Mouse (Mus musculus): ENCODE measurements around the gene Tiam1. TPM values are rescaled to one million over a fixed set of nuclear protein-coding genes. Genes with fewer than 3 reads are reported as not detected.

The Tiam1 gene
- polyA plus RNA-seq, 1 experiment from 2014 or later: 24.1 TPM

- Histone ChIP-seq H3K4me2 (ENCODE audit: low read depth, low read length) (no peak overlapping the region), H3K4me3 (replicated peaks; ENCODE audit: low read length) (no peak overlapping the region), H3K9ac (ENCODE audit: low read length) (no peak overlapping the region), H3K36me3 (ENCODE audit: control insufficient read depth, insufficient read depth, low read length) (peaks cover 16% of the 10 kb centered on the region; the same call in 1 of the 2 replicates), H3K27ac (ENCODE audit: low read length) (no peak overlapping the region), H3K4me1 (ENCODE audit: control insufficient read depth, insufficient read depth, low read length) (no peaks in the 10 kb centered on the region), H3K27me3 (ENCODE audit: control insufficient read depth, insufficient read depth, low read length) (no peaks in the 10 kb centered on the region), H3K9me3 (replicated peaks; ENCODE audit: control insufficient read depth, low read length) (no peaks in the 10 kb centered on the region)
- no peak for ATAC-seq (ENCODE audit: insufficient read depth, low FRiP score)
- 68% methylated on average over 12 of the region's 12 CpGs for WGBS
Observed at GRCm38 (mm10) chr16:89799772-89800171, 343.8 kb downstream of the Tiam1 start.

- H3K4me1 ChIP-seq (ENCODE audit: control insufficient read depth, insufficient read depth, low read length): no peaks in the 10 kb centered on the region
- no peak overlapping the region for H3K4me2 ChIP-seq (ENCODE audit: low read depth, low read length)
- WGBS: 91% methylated on average over 7 of the region's 7 CpGs
- no peaks in the 10 kb centered on the region for H3K27me3 ChIP-seq (ENCODE audit: control insufficient read depth, insufficient read depth, low read length)
- H3K4me3 ChIP-seq (replicated peaks; ENCODE audit: low read length): no peak overlapping the region
- H3K9ac ChIP-seq (ENCODE audit: low read length): no peak overlapping the region
- no peaks in the 10 kb centered on the region for H3K9me3 ChIP-seq (replicated peaks; ENCODE audit: control insufficient read depth, low read length)
- ATAC-seq (ENCODE audit: insufficient read depth, low FRiP score): no peak
- H3K36me3 ChIP-seq (ENCODE audit: control insufficient read depth, insufficient read depth, low read length): 0 out of 2 replicates have a peak, but pooled peaks cover 15% of the 10 kb centered on the region
- H3K27ac ChIP-seq (ENCODE audit: low read length): no peak overlapping the region
Observed at GRCm38 (mm10) chr16:89796566-89796965, 347.0 kb downstream of the Tiam1 start.

GRCm38 (mm10) chr16:89789792-89790434, 353.7 kb downstream of the Tiam1 start:
- no peak overlapping the region for H3K27ac ChIP-seq (ENCODE audit: low read length)
- H3K4me3 ChIP-seq (replicated peaks; ENCODE audit: low read length): no peak overlapping the region
- 80% methylated on average over 9 of the region's 9 CpGs for WGBS
- H3K27me3 ChIP-seq (ENCODE audit: control insufficient read depth, insufficient read depth, low read length): no peaks in the 10 kb centered on the region
- no peak overlapping the region for H3K4me2 ChIP-seq (ENCODE audit: low read depth, low read length)
- no peak overlapping the region for H3K9ac ChIP-seq (ENCODE audit: low read length)
- ATAC-seq (ENCODE audit: insufficient read depth, low FRiP score): no peak
- no peaks in the 10 kb centered on the region for H3K4me1 ChIP-seq (ENCODE audit: control insufficient read depth, insufficient read depth, low read length)
- 0 out of 2 replicates have a peak, but pooled peaks cover 8% of the 10 kb centered on the region for H3K36me3 ChIP-seq (ENCODE audit: control insufficient read depth, insufficient read depth, low read length)
- H3K9me3 ChIP-seq (replicated peaks; ENCODE audit: control insufficient read depth, low read length): no peaks in the 10 kb centered on the region

DNA sequence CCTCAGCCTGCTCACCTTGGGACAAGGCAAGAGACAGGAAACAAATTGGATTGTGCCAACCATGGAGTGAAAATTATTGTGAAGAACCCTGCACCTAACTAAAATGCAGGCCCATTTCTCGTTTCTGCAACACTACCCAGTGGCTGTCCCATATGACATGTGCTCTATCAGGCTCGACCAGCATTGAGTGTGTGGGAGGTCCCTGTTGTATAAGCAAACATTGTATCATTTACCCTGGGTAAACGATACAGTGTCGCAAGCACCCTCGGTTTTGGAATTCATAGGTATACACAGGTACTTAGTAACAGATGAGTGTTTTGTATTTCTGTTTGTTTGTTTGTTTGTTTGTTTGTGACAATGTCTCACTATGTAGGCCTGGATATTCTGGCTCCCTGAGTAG, 357.8 kb downstream of the Tiam1 start:
- 0 out of 2 replicates have a peak, but pooled peaks cover 4% of the 10 kb centered on the region for H3K9me3 ChIP-seq (replicated peaks; ENCODE audit: control insufficient read depth, low read length)
- no peaks in the 10 kb centered on the region for H3K4me1 ChIP-seq (ENCODE audit: control insufficient read depth, insufficient read depth, low read length)
- H3K4me3 ChIP-seq (replicated peaks; ENCODE audit: low read length): no peak overlapping the region
- no peak for ATAC-seq (ENCODE audit: insufficient read depth, low FRiP score)
- no peak overlapping the region for H3K9ac ChIP-seq (ENCODE audit: low read length)
- H3K4me2 ChIP-seq (ENCODE audit: low read depth, low read length): no peak overlapping the region
- WGBS: 48% methylated on average over 5 of the region's 5 CpGs
- H3K27ac ChIP-seq (ENCODE audit: low read length): no peak overlapping the region
- no peaks in the 10 kb centered on the region for H3K36me3 ChIP-seq (ENCODE audit: control insufficient read depth, insufficient read depth, low read length)
- no peaks in the 10 kb centered on the region for H3K27me3 ChIP-seq (ENCODE audit: control insufficient read depth, insufficient read depth, low read length)

GRCm38 (mm10) chr16:89779705-89780104, 363.9 kb downstream of the Tiam1 start:
- H3K27me3 ChIP-seq (ENCODE audit: control insufficient read depth, insufficient read depth, low read length): no peaks in the 10 kb centered on the region
- no peak overlapping the region for H3K4me2 ChIP-seq (ENCODE audit: low read depth, low read length)
- H3K9ac ChIP-seq (ENCODE audit: low read length): no peak overlapping the region
- H3K4me3 ChIP-seq (replicated peaks; ENCODE audit: low read length): no peak overlapping the region
- no peak overlapping the region for H3K27ac ChIP-seq (ENCODE audit: low read length)
- no peaks in the 10 kb centered on the region for H3K36me3 ChIP-seq (ENCODE audit: control insufficient read depth, insufficient read depth, low read length)
- no peaks in the 10 kb centered on the region for H3K4me1 ChIP-seq (ENCODE audit: control insufficient read depth, insufficient read depth, low read length)
- WGBS: 75% methylated on average over 3 of the region's 3 CpGs
- ATAC-seq (ENCODE audit: insufficient read depth, low FRiP score): no peak
- H3K9me3 ChIP-seq (replicated peaks; ENCODE audit: control insufficient read depth, low read length): 0 out of 2 replicates have a peak, but pooled peaks cover 4% of the 10 kb centered on the region

DNA sequence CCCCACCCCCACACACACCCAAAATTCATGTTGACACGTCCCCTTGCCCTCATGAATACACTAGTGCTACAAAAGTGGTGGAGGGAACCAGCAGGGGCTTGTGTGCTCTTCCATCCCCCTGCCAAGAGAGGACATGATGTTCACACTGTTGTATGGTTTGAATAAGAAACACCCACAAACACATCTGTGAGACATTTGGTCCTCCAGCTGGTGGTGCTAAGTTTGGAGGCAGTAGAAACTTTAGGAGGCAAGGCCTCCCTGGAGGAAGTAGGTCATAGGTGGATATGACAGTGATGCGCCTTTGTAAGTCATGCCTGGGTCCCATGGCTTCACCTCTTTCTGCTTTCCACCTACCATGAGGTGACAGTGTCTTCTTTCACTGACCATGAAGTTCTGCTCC, 366.1 kb downstream of the Tiam1 start:
- no peak overlapping the region for H3K27ac ChIP-seq (ENCODE audit: low read length)
- 83% methylated on average over 2 of the region's 2 CpGs for WGBS
- H3K4me1 ChIP-seq (ENCODE audit: control insufficient read depth, insufficient read depth, low read length): 0 out of 2 replicates have a peak, but pooled peaks cover 2% of the 10 kb centered on the region
- 0 out of 2 replicates have a peak, but pooled peaks cover 4% of the 10 kb centered on the region for H3K9me3 ChIP-seq (replicated peaks; ENCODE audit: control insufficient read depth, low read length)
- ATAC-seq (ENCODE audit: insufficient read depth, low FRiP score): no peak
- no peak overlapping the region for H3K4me2 ChIP-seq (ENCODE audit: low read depth, low read length)
- no peaks in the 10 kb centered on the region for H3K36me3 ChIP-seq (ENCODE audit: control insufficient read depth, insufficient read depth, low read length)
- H3K9ac ChIP-seq (ENCODE audit: low read length): no peak overlapping the region
- H3K4me3 ChIP-seq (replicated peaks; ENCODE audit: low read length): no peak overlapping the region
- H3K27me3 ChIP-seq (ENCODE audit: control insufficient read depth, insufficient read depth, low read length): no peaks in the 10 kb centered on the region

DNA sequence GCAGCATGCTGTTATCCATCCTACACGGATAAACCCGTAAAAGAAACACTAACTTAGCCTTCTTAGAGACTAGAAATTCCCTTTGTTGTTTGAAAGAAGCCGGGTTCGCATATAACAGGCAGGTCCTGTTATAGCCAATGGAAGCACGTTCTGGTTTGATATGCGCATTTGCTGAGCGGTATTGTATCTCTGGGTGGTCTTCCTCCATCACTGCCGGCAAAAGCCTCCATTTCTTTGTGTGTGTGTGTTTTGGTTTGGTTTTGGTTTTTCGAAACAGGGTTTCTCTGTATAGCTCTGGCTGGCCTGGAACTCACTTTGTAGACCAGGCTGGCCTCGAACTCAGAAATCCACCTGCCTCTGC, 369.0 kb downstream of the Tiam1 start:
- Histone ChIP-seq H3K36me3 (ENCODE audit: control insufficient read depth, insufficient read depth, low read length) (no peaks in the 10 kb centered on the region), H3K4me2 (ENCODE audit: low read depth, low read length) (peak overlapping the region; percentile 81; the same call in 1 of the 2 replicates), H3K9me3 (replicated peaks; ENCODE audit: control insufficient read depth, low read length) (peaks cover 9% of the 10 kb centered on the region), H3K27ac (ENCODE audit: low read length) (no peak overlapping the region), H3K27me3 (ENCODE audit: control insufficient read depth, insufficient read depth, low read length) (no peaks in the 10 kb centered on the region), H3K9ac (ENCODE audit: low read length) (no peak overlapping the region), H3K4me3 (replicated peaks; ENCODE audit: low read length) (peak overlapping the region; percentile 48; the same call in 1 of the 2 replicates), H3K4me1 (ENCODE audit: control insufficient read depth, insufficient read depth, low read length) (0 out of 2 replicates have a peak, but pooled peaks cover 2% of the 10 kb centered on the region)
- 37% methylated on average over 10 of the region's 10 CpGs for WGBS
- ATAC-seq (ENCODE audit: insufficient read depth, low FRiP score): no peak

- Histone ChIP-seq H3K36me3 (ENCODE audit: control insufficient read depth, insufficient read depth, low read length) (no peaks in the 10 kb centered on the region), H3K4me3 (replicated peaks; ENCODE audit: low read length) (peak overlapping the region; percentile 48), H3K9me3 (replicated peaks; ENCODE audit: control insufficient read depth, low read length) (peaks cover 10% of the 10 kb centered on the region), H3K4me1 (ENCODE audit: control insufficient read depth, insufficient read depth, low read length) (0 out of 2 replicates have a peak, but pooled peaks cover 2% of the 10 kb centered on the region), H3K27me3 (ENCODE audit: control insufficient read depth, insufficient read depth, low read length) (no peaks in the 10 kb centered on the region), H3K9ac (ENCODE audit: low read length) (peak overlapping the region; percentile 56), H3K27ac (ENCODE audit: low read length) (no peak overlapping the region), H3K4me2 (ENCODE audit: low read depth, low read length) (peak overlapping the region; percentile 81)
- peak; percentile 68 for ATAC-seq (ENCODE audit: insufficient read depth, low FRiP score)
- WGBS: 10% methylated on average over 30 of the region's 30 CpGs
Observed at GRCm38 (mm10) chr16:89773657-89774552, 369.7 kb downstream of the Tiam1 start.

GRCm38 (mm10) chr16:89765919-89766318, 377.6 kb downstream of the Tiam1 start:
- Histone ChIP-seq H3K4me2 (ENCODE audit: low read depth, low read length) (no peak overlapping the region), H3K27me3 (ENCODE audit: control insufficient read depth, insufficient read depth, low read length) (no peaks in the 10 kb centered on the region), H3K36me3 (ENCODE audit: control insufficient read depth, insufficient read depth, low read length) (no peaks in the 10 kb centered on the region), H3K9ac (ENCODE audit: low read length) (no peak overlapping the region), H3K9me3 (replicated peaks; ENCODE audit: control insufficient read depth, low read length) (peaks cover 10% of the 10 kb centered on the region), H3K27ac (ENCODE audit: low read length) (no peak overlapping the region), H3K4me3 (replicated peaks; ENCODE audit: low read length) (no peak overlapping the region), H3K4me1 (ENCODE audit: control insufficient read depth, insufficient read depth, low read length) (no peaks in the 10 kb centered on the region)
- WGBS: 79% methylated on average over 11 of the region's 11 CpGs
- ATAC-seq (ENCODE audit: insufficient read depth, low FRiP score): no peak

All from stomach, embryonic 16.5 days (tissue).